Mouse (Mus musculus) hindbrain, embryonic 14.5 days (tissue): ENCODE results near the gene Ankrd60. TPM values are rescaled to one million over a fixed set of nuclear protein-coding genes. Genes with fewer than 3 reads are reported as not detected.
A peak's percentile ranks its signal among the peaks of the same experiment; 100 is the strongest.

Source experiments
- ATAC-seq: fragments of 200-750 bp; cut with Nextera tagmentation; 2 replicates; pipeline ENCODE4 v1.8.0; 2017; ENCODE audit warnings: moderate number of reproducible peaks, mild to moderate bottlenecking, moderate TSS enrichment, moderate library complexity; ENCODE audit not compliant: low FRiP score
- DNase-seq: peaks from one replicate; pipeline ENCODE4 v3.0.0-alpha.2; 2015; ENCODE audit warnings: low spot score
- H3K27ac ChIP-seq: fragments of 300-500 bp; sonication (generic); 2 replicates; pipeline ENCODE4 v1.5.1; 2014; ENCODE audit warnings: mild to moderate bottlenecking, moderate library complexity
- H3K27me3 ChIP-seq: fragments of 300-500 bp; sonication (generic); 2 replicates; pipeline ENCODE4 v1.6.1; 2014; ENCODE audit warnings: mild to moderate bottlenecking, low read length, mixed read lengths; ENCODE audit not compliant: control insufficient read depth, insufficient read depth
- H3K36me3 ChIP-seq: fragments of 300-500 bp; sonication (generic); replicated peaks from 2 replicates; pipeline ENCODE4 v1.6.1; 2014; ENCODE audit not compliant: control insufficient read depth, insufficient read depth
- H3K4me1 ChIP-seq: fragments of 300-500 bp; sonication (generic); replicated peaks from 2 replicates; pipeline ENCODE4 v1.6.1; 2014; ENCODE audit warnings: antibody characterized with exemption, low read length, mixed read lengths; ENCODE audit not compliant: control insufficient read depth, insufficient read depth
- H3K4me2 ChIP-seq: fragments of 300-500 bp; sonication (generic); replicated peaks from 2 replicates; pipeline ENCODE4 v1.6.1; 2014; ENCODE audit warnings: mild to moderate bottlenecking, moderate library complexity
- H3K4me3 ChIP-seq: fragments of 300-500 bp; sonication (generic); replicated peaks from 2 replicates; pipeline ENCODE4 v1.5.1; 2014; ENCODE audit warnings: mild to moderate bottlenecking, low read length
- H3K9ac ChIP-seq: fragments of 300-500 bp; sonication (generic); 2 replicates; pipeline ENCODE4 v1.6.1; 2014
- H3K9me3 ChIP-seq: fragments of 300-500 bp; sonication (generic); 2 replicates; pipeline ENCODE4 v1.6.1; 2016; ENCODE audit warnings: low read length; ENCODE audit not compliant: control insufficient read depth
- WGBS: fragments of 180-500 bp; shearing (Covaris S2); extraction: QIAGEN DNeasy Blood & Tissue Kit; methylation state at CpG from one replicate; pipeline ENCODE4 v1.1.7; 2014; 5-methylcytosine and 5-hydroxymethylcytosine counted together
- polyA plus RNA-seq: library from polyadenylated mRNA; unstranded; fragments of >200 nt; fragmentation: Nextera tagmentation; extraction: Ambion mirVana; gene quantifications from 2 replicates; pipeline ENCODE4 v1.2.1, GENCODE M21; 2014

The Ankrd60 gene
- not detected in 2 replicates for polyA plus RNA-seq

DNA sequence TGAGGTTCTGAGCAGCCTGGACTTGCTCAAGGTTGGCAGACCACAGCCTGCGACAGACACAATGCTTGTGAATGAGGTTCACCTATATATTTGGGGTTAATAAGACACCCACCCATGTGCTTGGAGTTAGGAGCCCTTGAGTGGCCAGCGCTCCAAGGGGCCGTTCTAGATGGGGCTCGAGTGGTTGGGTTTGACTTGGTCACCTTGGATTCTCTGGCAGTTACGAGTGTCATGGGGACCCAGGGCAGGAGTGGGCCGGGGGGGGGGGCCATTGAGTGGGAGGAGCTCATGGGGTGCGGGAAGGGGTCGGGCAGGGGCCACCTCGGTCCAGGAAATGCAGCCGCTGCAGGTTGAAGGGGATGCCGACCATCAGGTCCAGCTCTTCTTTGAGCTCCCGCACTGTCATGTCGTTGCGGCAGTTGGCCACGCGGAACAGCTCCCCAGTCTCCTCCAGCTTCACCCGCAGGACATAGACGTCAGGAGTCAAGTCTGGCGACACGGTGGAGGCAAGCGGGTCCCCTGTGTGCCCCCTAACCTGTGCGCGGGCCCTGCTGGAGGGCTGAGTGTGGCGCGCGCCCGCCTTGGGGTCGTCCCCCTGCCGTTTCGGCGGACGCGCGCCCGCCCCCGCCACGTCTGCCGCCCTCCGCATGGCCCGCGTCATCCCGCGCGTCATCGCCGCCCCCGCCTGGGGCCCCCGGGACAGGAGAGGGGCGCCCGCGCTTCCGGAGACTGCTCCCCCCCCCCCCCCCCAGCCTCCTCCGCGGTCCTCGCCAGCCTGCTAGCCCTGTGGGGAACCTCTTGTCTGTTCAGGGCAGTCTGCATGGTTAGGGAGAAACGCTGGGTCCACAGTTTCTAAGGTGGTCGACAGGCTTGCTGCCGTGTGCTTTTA lies at the start of gene Ankrd60:
TSS of gene Ankrd60 (minus strand) at position 697 of the 889 bp plus-strand sequence.
- Histone ChIP-seq H3K36me3 (no peaks in the 10 kb centered on the region), H3K4me1 (peaks cover 9% of the 10 kb centered on the region; the same call in 1 of the 2 replicates), H3K4me3 (peak within 1 kb of the TSS; percentile 38), H3K9ac (peak within 1 kb of the TSS; percentile 58), H3K9me3 (no peaks in the 10 kb centered on the region), H3K27me3 (peaks cover 10% of the 10 kb centered on the region; the same call in 1 of the 2 replicates), H3K27ac (no peak within 1 kb of the TSS), H3K4me2 (peak within 1 kb of the TSS; percentile 92)
- no peak for DNase-seq
- peak; percentile 65; the same call in 1 of the 2 replicates for ATAC-seq
- 13% methylated on average over 43 of the region's 58 CpGs for WGBS

DNA sequence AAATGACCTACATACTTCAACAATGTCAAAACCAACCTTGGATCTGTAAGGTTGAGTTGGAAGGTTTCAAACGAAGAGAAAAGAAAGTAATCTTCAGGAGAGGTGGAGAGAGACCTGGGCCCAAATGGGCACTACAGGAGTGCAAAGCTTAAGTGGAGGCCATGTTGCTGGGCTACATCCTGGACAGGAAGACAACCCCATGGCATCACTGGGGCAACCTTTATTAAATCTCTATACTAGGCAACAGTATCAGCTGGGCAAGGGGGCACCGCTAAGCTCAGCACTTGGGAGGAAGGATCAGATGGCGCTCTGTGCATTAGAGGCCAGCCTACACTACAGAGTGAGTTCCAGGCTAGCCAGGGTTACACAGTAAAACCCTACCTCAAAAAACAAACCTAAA lies 47.6 kb upstream of the Ankrd60 start:
- peaks cover 8% of the 10 kb centered on the region; the same call in 1 of the 2 replicates for H3K4me1 ChIP-seq

DNA sequence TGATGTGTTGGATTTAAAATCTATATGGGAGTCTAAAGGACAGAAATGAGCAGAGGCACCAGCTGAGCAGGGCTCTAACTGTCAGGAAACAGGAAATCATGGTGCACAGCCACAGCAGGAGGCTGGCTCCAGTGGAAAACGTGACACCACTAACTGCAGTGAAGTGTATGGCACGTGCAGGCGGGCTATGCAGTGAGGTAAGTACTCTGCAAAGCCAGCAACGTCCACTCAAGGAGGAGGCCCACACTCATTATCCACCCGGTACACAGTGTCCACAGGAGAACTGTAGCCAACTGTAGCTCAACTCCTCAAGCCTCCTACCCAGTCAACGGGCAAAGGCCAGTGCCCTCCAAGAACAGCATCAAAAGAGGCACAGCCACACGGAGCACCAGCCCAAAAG lies 46.5 kb upstream of the Ankrd60 start:
- Histone ChIP-seq H3K4me2 (no peak overlapping the region), H3K27me3 (no peaks in the 10 kb centered on the region), H3K27ac (no peak overlapping the region), H3K36me3 (no peaks in the 10 kb centered on the region), H3K9ac (no peak overlapping the region), H3K4me1 (peaks cover 8% of the 10 kb centered on the region; the same call in 1 of the 2 replicates), H3K4me3 (no peak overlapping the region), H3K9me3 (no peaks in the 10 kb centered on the region)
- ATAC-seq (no peak), DNase-seq (no peak)
- 70% methylated on average over 7 of the region's 7 CpGs for WGBS

More for the DNA sequence above, 47.6 kb upstream of the Ankrd60 start:
- Histone ChIP-seq H3K4me2 (no peak overlapping the region), H3K27ac (no peak overlapping the region), H3K36me3 (no peaks in the 10 kb centered on the region), H3K9me3 (no peaks in the 10 kb centered on the region), H3K9ac (no peak overlapping the region), H3K4me3 (no peak overlapping the region), H3K27me3 (no peaks in the 10 kb centered on the region)
- ATAC-seq (no peak), DNase-seq (no peak)
- WGBS: 91% methylated on average over 3 of the region's 3 CpGs

DNA sequence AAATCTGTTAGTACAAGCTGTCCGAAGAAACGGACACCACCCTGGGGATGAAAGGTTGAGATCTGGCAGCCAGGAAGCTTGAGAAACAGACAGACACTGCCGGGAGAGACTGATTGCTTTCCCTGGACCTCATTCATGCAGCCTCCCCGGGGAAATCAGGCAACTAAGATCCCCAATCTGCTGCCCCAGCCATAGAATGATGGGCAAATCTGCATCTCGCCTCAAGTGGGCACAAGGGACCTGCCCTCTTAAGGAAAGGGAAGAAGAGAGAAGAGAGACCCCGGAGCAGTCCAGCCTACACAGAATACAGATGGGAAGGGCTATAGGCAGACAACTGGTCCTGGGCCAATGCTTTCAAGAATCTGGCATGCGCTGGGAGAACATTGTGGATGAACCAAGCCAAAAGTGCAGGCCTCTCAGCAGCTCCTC lies 44.0 kb upstream of the Ankrd60 start:
- H3K27ac ChIP-seq: no peak overlapping the region
- 36% methylated on average over 7 of the region's 7 CpGs for WGBS
- H3K9me3 ChIP-seq: peaks cover 5% of the 10 kb centered on the region; the same call in 1 of the 2 replicates
- peaks cover 8% of the 10 kb centered on the region; the same call in 1 of the 2 replicates for H3K4me1 ChIP-seq
- no peak overlapping the region for H3K4me2 ChIP-seq
- DNase-seq: no peak
- H3K36me3 ChIP-seq: no peaks in the 10 kb centered on the region
- no peak overlapping the region for H3K9ac ChIP-seq
- H3K4me3 ChIP-seq: no peak overlapping the region
- no peaks in the 10 kb centered on the region for H3K27me3 ChIP-seq
- ATAC-seq: no peak; the same call in 1 of the 2 replicates

DNA sequence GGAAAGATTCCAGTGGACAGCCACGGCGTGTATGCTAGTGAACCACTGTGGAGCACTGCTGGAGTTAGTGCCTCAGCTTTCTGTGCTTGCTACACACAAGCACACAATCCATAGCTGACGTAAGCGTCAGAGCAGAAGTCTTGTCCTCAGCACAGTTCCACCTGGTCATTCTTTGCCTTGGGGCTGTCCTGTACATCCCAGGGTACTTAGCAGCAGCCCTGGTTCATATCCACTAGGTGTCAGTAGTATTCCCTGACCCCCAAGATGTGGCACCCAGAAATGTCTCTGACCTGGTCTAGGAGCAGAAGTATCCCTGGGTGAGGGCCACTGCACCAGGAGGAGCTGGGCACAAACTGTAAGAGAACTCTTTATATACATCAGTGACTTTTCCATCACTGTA lies 42.5 kb upstream of the Ankrd60 start:
- DNase-seq (no peak), ATAC-seq (no peak)
- Histone ChIP-seq H3K4me2 (no peak overlapping the region), H3K36me3 (no peaks in the 10 kb centered on the region), H3K4me3 (no peak overlapping the region), H3K27me3 (no peaks in the 10 kb centered on the region), H3K9me3 (peaks cover 5% of the 10 kb centered on the region; the same call in 1 of the 2 replicates), H3K9ac (no peak overlapping the region), H3K4me1 (peaks cover 8% of the 10 kb centered on the region; the same call in 1 of the 2 replicates), H3K27ac (no peak overlapping the region)
- 91% methylated on average over 4 of the region's 4 CpGs for WGBS

DNA sequence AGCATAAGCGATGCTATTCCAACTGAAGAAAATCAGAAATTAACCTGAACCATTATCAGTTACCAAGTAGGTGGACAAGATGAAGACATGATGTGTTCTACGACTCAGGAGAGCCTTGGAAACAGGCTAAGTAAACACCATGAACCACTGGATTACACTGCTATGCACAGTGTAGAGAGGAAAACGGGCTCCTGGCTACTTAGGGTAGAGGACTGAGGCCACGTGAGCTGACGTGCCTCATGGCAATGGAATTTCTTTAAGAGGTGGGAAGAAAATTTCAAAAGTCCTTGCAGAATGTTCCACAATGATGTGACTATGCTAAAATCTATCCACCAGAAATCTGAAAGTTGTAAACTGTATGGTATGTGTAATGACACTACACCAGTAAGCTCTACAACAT lies 41.0 kb upstream of the Ankrd60 start:
- Histone ChIP-seq H3K9me3 (peaks cover 5% of the 10 kb centered on the region; the same call in 1 of the 2 replicates), H3K4me3 (no peak overlapping the region), H3K4me2 (no peak overlapping the region), H3K4me1 (peaks cover 8% of the 10 kb centered on the region; the same call in 1 of the 2 replicates), H3K9ac (no peak overlapping the region), H3K27ac (no peak overlapping the region), H3K36me3 (no peaks in the 10 kb centered on the region), H3K27me3 (no peaks in the 10 kb centered on the region)
- ATAC-seq (no peak), DNase-seq (no peak)
- WGBS: 96% methylated on average over 5 of the region's 5 CpGs

DNA sequence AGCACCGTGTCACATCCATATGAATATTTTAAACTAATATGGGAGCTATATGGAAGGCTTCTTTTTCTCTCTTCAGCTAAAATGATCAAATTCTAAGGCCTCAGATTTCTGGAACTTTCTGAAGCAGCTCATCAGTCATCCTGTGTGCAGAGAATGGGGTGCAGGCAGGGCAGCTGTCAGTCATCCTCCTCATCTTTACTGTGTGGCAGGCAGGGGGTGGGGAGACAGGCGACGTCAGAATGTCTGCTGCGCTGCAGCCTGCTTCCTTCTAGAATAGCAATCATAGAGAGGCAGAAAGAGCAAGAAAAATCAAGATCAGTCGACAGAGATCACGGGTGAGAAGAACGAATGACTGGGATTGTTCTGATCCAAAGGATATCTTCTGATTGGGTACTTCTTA lies 38.0 kb upstream of the Ankrd60 start:
- no peak for ATAC-seq
- Histone ChIP-seq H3K9ac (no peak overlapping the region), H3K36me3 (no peaks in the 10 kb centered on the region), H3K27ac (no peak overlapping the region), H3K4me2 (no peak overlapping the region), H3K4me3 (no peak overlapping the region), H3K4me1 (peaks cover 3% of the 10 kb centered on the region; the same call in 1 of the 2 replicates), H3K9me3 (peaks cover 5% of the 10 kb centered on the region; the same call in 1 of the 2 replicates), H3K27me3 (no peaks in the 10 kb centered on the region)
- whole genome bisulfite sequencing: 45% methylated on average over 7 of the region's 7 CpGs
- no peak for DNase-seq

DNA sequence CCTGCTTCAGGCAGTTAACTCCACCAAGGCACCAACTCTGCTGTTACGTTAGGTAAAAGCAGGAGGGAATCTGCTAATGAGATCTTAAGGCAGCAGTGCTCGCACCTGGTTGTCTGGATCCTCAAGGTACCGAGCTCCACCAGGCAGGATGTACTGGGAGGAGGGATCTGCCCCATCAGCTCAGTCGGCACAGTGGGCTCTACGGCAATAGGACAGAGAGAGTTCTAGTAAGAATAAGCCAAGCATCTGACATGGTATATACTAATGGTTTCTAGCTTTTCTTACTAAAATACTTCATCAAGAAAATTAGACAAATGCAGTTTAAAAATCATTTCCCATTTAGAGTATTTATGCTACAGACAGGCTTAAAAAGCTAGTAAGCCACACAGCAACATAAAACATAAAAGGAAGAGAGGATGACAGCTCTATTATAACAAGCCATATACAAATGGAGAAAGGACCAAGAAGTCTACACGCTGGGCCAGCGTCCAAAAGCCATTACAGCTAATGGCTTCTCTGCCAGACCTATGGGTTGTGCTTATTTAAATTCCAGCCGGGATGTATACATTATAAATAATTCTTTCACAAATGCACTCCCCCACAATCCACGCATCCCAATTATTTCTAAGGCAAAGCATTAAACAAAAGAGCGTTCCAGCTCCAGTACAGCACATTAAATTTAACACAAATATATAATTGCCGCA lies 37.4 kb upstream of the Ankrd60 start:
- no peaks in the 10 kb centered on the region for H3K27me3 ChIP-seq
- H3K9ac ChIP-seq: no peak overlapping the region
- DNase-seq: no peak
- H3K4me3 ChIP-seq: no peak overlapping the region
- ATAC-seq: no peak
- H3K36me3 ChIP-seq: no peaks in the 10 kb centered on the region
- WGBS: 73% methylated on average over 11 of the region's 11 CpGs
- peaks cover 8% of the 10 kb centered on the region; the same call in 1 of the 2 replicates for H3K4me1 ChIP-seq
- H3K4me2 ChIP-seq: no peak overlapping the region
- H3K9me3 ChIP-seq: peaks cover 5% of the 10 kb centered on the region; the same call in 1 of the 2 replicates
- H3K27ac ChIP-seq: no peak overlapping the region
